Mouse (Mus musculus): ENCODE data around the gene Cfb. TPM values are rescaled to one million over a fixed set of nuclear protein-coding genes. Genes with fewer than 3 reads are reported as not detected.
"Not testable (repeated sequence)": the region's sequence is repeated elsewhere in the genome, so short reads cannot be mapped to it uniquely, and the experiment has no call there.

Gene Cfb
- total RNA-seq, 2 experiments from 2014 or later = 0.75 to 1.9 TPM

GRCm38 (mm10) chr17:34847615-34848014 is 14.7 kb downstream of the Cfb start:
- intact Hi-C loops (cut with DNase I; ENCODE audit: low total_unique reads) = no loop called here
- DNase-seq = no peak

- intact Hi-C loops (cut with DNase I; ENCODE audit: low total_unique reads) = no loop called here
- no peak for DNase-seq
Measured at GRCm38 (mm10) chr17:34847192-34847591, 15.1 kb downstream of the Cfb start.

DNA sequence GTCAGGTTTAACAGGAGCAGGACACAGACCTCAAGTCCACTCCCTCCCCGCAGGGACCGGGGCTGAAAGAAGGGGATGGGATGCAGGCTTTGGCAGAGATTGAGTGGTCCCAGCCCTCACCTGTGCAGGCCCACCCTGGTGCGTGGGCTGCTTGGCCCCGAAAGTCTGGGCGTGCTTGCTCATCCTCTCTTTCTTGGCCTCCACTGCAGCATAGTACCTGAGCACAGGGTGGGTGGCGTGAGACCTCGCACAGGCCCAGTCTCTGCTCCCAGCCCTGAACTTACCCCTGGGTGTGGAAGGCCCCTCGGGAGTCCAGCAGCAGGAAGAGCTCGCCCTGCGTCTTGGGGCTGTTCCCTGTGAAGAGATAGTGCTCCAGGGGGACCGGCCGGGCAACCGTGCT is 17.4 kb downstream of the Cfb start:
- intact Hi-C loops (cut with DNase I; ENCODE audit: low total_unique reads) = no loop called here

GRCm38 (mm10) chr17:34840736-34841307 is 21.5 kb downstream of the Cfb start:
- intact Hi-C loops (cut with DNase I; ENCODE audit: low total_unique reads) = no loop called here
- DNase-seq = no peak

More for the DNA sequence above, 17.4 kb downstream of the Cfb start:
- DNase-seq = no peak

GRCm38 (mm10) chr17:34838785-34839184 is 23.5 kb downstream of the Cfb start:
- no peak for DNase-seq
- intact Hi-C loops (cut with DNase I; ENCODE audit: low total_unique reads) = no loop called here

- intact Hi-C loops (cut with DNase I; ENCODE audit: low total_unique reads) = no loop called here
- DNase-seq = no peak
Measured at GRCm38 (mm10) chr17:34837464-34838324, 24.6 kb downstream of the Cfb start.

DNA sequence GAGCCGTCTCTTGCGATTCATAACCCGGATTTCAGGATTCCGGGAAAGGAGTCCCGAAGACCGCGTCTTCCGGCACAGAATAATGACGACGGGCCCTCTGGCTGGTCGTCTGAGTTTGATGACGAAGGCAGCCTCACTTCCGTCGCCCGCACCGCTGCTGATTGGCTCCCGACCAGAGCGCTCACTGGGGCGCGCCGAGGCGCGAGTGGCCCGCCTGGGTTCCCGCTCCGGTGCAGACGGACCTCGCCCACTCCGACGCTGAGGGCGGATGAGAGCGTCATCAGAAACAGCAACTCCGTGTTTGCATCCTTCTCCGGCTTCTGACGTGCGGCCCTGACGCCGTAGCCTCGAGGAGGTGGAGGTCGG is 25.5 kb downstream of the Cfb start, which contains the start of the genes Stk19 and Dxo:
Gene Stk19 (minus strand): TSS at position 90 of the 366 bp plus-strand sequence.
Gene Dxo (plus strand): TSS at position 164 of the 366 bp plus-strand sequence.
- intact Hi-C loops (cut with DNase I; ENCODE audit: low total_unique reads) = no loop called here
- DNase-seq = peak; percentile 95

DNA sequence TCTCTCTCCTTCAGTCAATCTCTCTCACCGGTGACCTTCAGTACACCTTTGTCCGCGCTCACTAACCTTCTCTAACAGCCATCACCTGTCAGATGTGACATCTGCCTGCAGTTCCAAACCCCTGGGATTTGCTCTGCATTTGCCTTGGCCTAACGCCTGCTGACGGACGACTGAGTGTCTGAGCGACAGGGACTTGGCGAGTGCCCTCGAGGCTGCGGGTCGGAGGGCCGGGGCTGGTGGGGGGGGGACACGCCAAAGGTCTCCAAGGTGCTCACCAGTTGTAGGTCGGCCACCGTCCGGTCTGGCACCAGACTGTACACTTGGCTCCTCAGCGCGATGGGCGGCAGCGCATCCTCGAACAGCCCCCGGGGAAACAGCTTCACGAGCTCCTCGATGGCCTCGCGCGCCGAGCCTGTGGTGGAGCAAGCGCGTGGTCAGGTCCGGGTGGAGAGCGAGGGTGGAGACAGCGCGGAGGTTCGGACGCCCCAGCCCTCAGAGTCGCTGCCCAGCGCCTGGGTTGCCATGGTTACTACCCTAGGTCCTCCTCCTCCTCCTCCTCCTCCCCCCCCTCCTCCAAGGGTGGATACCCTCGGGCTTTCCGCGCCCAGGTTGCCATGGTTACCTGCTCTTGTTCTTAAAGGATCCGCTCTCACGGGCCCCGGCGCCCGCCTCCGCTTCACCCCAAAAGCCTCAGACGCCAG is 26.0 kb downstream of the Cfb start:
- intact Hi-C loops (cut with DNase I; ENCODE audit: low total_unique reads) = no loop called here
- DNase-seq = no peak

GRCm38 (mm10) chr17:34830776-34831175 is 31.5 kb downstream of the Cfb start:
- intact Hi-C loops (cut with DNase I; ENCODE audit: low total_unique reads); DNase-seq: not testable (repeated sequence)

- intact Hi-C loops (cut with DNase I; ENCODE audit: low total_unique reads) = loop anchor here (5.0 kb wide), 1 partner anchor 163 kb away; no protein-coding TSS in a partner anchor
- no peak for DNase-seq
Measured at GRCm38 (mm10) chr17:34814818-34815370, 47.4 kb downstream of the Cfb start.

GRCm38 (mm10) chr17:34813747-34814146 is 48.6 kb downstream of the Cfb start:
- intact Hi-C loops (cut with DNase I; ENCODE audit: low total_unique reads) = loop anchor here (5.0 kb wide), 1 partner anchor 161 kb away; no protein-coding TSS in a partner anchor
- peak; percentile 25 for DNase-seq

DNA sequence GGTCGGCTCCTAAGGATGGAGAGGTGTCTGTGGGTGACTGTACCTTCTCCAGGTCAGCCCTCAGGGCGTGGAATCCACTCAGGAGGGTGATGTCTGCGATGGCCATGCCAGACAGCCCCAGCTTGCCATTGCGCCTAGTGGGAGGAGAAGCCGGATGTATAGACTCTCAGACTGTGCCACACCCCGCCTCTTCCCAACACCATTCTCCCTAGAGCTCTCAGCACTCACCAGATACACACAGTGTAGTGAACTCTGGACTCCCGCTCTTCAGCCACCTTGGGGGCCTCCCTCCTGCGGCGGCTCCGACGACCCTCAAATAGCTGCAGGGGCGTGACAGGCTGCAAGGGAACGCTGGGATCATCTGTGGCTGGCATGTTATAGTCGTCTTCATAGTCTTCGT is 51.0 kb downstream of the Cfb start:
- intact Hi-C loops (cut with DNase I; ENCODE audit: low total_unique reads) = loop anchor here (5.0 kb wide), 1 partner anchor 159 kb away; no protein-coding TSS in a partner anchor
- no peak for DNase-seq

- intact Hi-C loops (cut with DNase I; ENCODE audit: low total_unique reads) = loop anchor here (5.0 kb wide), 1 partner anchor 159 kb away; no protein-coding TSS in a partner anchor
Measured at GRCm38 (mm10) chr17:34810811-34811210, 51.5 kb downstream of the Cfb start.

DNA sequence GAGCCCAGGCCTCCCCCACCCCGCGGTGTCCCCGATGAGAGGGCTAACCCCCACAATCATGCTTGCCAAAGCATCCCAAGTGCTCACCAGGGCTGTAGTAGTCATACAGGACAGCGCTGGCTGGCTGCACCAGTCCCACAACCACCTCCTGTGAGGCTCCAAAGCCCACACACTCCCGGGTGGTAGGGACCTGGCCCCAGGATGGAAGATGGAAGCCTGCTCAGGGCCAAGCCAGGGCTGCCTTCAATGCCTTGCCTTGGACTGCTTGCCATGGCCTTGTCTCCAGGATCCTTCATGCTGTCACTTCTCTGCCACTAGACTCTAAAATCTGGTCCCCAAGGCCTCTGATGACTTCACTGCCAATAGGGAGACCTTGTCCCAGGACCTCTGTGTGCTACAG is 51.9 kb downstream of the Cfb start:
- DNase-seq = not testable (repeated sequence)
- intact Hi-C loops (cut with DNase I; ENCODE audit: low total_unique reads) = loop anchor here (5.0 kb wide), 1 partner anchor 158 kb away; no protein-coding TSS in a partner anchor

More at GRCm38 (mm10) chr17:34810811-34811210, 51.5 kb downstream of the Cfb start:
- DNase-seq = not testable (repeated sequence)

DNA sequence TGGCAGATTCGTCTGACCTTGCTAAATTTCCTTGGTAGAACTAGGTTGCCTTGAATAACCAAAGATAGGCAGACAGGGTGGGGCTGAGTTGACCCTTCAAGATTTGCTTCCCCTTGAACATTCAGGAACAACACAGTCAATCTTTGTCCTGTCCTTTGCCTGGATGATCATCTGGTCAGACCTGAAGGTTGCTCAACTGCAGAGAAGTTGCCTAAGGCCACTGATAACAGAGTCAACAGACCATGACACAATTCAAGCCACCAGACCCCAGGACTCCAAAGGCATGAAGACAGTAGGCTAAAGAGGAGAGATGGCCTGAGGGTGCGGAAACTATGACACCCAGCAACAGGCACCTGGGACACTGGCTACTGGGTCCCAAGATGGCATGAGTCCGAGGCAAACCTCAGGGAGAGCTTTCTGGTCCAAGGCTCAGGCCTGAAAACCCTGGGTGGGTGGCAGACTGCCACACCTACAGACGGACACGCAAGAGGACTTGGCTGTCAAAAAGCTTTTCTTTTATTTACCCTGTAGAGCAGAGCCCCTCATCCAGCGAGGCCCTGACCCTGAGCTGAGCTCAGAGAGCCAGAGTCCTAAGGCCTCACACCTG is 53.6 kb downstream of the Cfb start:
- DNase-seq = no peak
- intact Hi-C loops (cut with DNase I; ENCODE audit: low total_unique reads) = loop anchor here (10.0 kb wide), 1 partner anchor 84 kb away; no protein-coding TSS in a partner anchor

DNA sequence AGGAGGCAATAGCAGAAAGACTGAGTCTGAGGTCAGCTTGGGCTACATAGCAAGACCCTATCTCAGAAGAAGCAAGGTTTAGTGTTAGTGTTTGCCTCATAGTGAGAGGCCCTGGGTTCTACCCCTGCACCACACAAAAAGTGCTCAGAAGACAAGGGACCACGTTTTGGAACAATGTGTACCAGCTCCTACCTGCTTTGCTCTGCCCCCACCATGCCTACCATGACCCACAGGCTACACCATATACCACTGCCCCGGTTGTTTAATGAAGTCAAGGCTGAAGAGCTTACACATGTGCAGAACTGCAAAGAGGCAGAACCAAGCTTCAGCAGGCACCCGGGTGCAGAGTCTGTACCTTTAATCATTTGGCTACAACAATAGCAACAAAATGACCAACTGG is 55.1 kb downstream of the Cfb start:
- DNase-seq = no peak
- intact Hi-C loops (cut with DNase I; ENCODE audit: low total_unique reads) = loop anchor here (10.0 kb wide), 1 partner anchor 82 kb away; no protein-coding TSS in a partner anchor

Data from gastrocnemius, postnatal 14 days (tissue).